ENCODE assay signal across 8 mouse cellular contexts in the genomic region with DNA sequence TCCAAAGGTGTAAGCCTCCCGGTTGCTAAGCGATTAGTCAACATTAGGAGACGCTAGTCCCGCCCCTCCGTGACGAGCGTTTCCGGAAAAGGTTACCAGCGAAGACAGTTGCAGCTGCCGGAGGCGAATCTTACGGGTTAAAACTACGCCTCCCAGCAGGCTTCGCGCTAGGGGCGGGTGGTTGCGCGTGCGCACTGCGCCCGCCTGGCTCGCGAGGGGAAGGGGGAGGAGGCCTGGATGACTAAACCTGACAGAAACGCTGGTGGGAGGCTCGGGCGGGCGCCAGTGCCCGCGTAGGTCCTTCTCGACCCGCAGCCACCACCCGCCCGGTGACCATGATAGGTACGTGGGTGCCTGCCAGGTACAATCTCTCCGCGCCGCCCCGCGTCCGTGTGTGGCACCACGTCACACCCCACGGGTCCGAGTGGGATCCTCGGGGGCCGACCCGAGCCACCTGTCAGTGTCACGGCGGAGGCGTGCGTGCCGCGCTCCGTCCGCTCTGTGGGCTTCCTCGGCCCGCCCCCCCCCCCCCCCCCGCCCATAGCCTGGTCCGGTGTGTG. TPM values are rescaled to one million over a fixed set of nuclear protein-coding genes. Genes with fewer than 3 reads are reported as not detected.
A peak's percentile ranks its signal among the peaks of the same experiment; 100 is the strongest.
DNase-seq lines count a peak whose midpoint lies in the region; ATAC-seq and TF ChIP-seq lines count a peak whose summit lies in the region.

Pacrg (minus strand) TSS at position 164 of the 560 bp plus-strand sequence.
Prkn (plus strand) TSS at position 237 of the 560 bp plus-strand sequence.

- H3K27me3 ChIP-seq in MEL (ENCODE audit: control insufficient read depth in 1 of 2, insufficient read depth in 2 of 2, low read length in 2 of 2): peaks cover 2% of the 10 kb centered on the region in 2 experiments; a peak in 2 of 4 replicates
- H3K27me3 ChIP-seq in cerebellum, adult 2 months (ENCODE audit: control insufficient read depth, insufficient read depth, low read length): no peaks in the 10 kb centered on the region
- H3K27me3 ChIP-seq in forebrain, postnatal 0 days (ENCODE audit: insufficient read depth, low read length): no peaks in the 10 kb centered on the region
- H3K27me3 ChIP-seq in lung, embryonic 15.5 days: no peaks in the 10 kb centered on the region

- peak within 1 kb of the TSS; percentile 79 for H3K9ac ChIP-seq in MEL (ENCODE audit: control insufficient read depth, low read depth, low read length, poor library complexity, severe bottlenecking)
- peak within 1 kb of the TSS; percentile 78 for H3K9ac ChIP-seq in forebrain, postnatal 0 days
- H3K9ac ChIP-seq in lung, embryonic 15.5 days: peak within 1 kb of the TSS; percentile 66

- H3K27ac ChIP-seq in MEL (ENCODE audit: control insufficient read depth, low read depth, low read length): 0 out of 2 replicates have a peak within 1 kb of the TSS, but pooled peaks have one; percentile 5
- peak within 1 kb of the TSS; percentile 91 for H3K27ac ChIP-seq in cerebellum, adult 2 months (ENCODE audit: insufficient read depth, low read length)
- peak within 1 kb of the TSS; percentile 85 for H3K27ac ChIP-seq in forebrain, postnatal 0 days (ENCODE audit: low read depth, low read length)
- H3K27ac ChIP-seq in lung, embryonic 15.5 days: no peak within 1 kb of the TSS

- peaks cover 1 to 6% of the 10 kb centered on the region in 2 experiments; a peak in 2 of 4 replicates for H3K4me1 ChIP-seq in MEL (ENCODE audit: control insufficient read depth in 1 of 2, insufficient read depth in 2 of 2, low read length in 2 of 2)
- peaks cover 2% of the 10 kb centered on the region; the same call in 1 of the 2 replicates for H3K4me1 ChIP-seq in cerebellum, adult 2 months (ENCODE audit: control insufficient read depth, insufficient read depth, low read length)
- no peaks in the 10 kb centered on the region; the same call in 1 of the 2 replicates for H3K4me1 ChIP-seq in forebrain, postnatal 0 days (ENCODE audit: insufficient read depth)
- peaks cover 4% of the 10 kb centered on the region; the same call in 1 of the 2 replicates for H3K4me1 ChIP-seq in lung, embryonic 15.5 days

- no peak for TF ChIP-seq RAD21 in MEL (IDR thresholded peaks at IDR 0.05; ENCODE audit: low read depth, low read length)

- WGBS in cerebellum, adult 2 months: under 1% methylated on average over 56 of the region's 58 CpGs
- under 1% methylated on average over 50 of the region's 58 CpGs for WGBS in forebrain, postnatal 0 days
- WGBS in lung, embryonic 15.5 days: under 1% methylated on average over 56 of the region's 58 CpGs

- TF ChIP-seq POLR2A in MEL (IDR thresholded peaks at IDR 0.05; ENCODE audit: control insufficient read depth in 1 of 2, insufficient read depth in 1 of 2, low read depth in 1 of 2, low read length in 2 of 2, poor library complexity in 1 of 2): peak; percentile 46 to 63
- peak; percentile 70; the same call in 1 of the 2 replicates for TF ChIP-seq POLR2A in cerebellum, adult 2 months (IDR thresholded peaks at IDR 0.05; ENCODE audit: borderline replicate concordance, insufficient read depth, low read length)

- DNase-seq in MEL (ENCODE audit: low read depth, low spot score): peak; percentile 98
- DNase-seq in cerebellum, adult 2 months: peak; percentile 98
- DNase-seq in forebrain, postnatal 0 days: peak; percentile 99
- DNase-seq in heart, postnatal 4 days: peak; percentile 98
- peak; percentile 97 to 98 for DNase-seq in layer of hippocampus, adult 8-10 months (ENCODE audit: low spot score in 2 of 2)
- DNase-seq in ovary, adult 18-20 months (ENCODE audit: low spot score): peak; percentile 96
- peak; percentile 98 for DNase-seq in thymus, postnatal 0 days (ENCODE audit: low spot score)

- ATAC-seq in forebrain, postnatal 0 days: peak; percentile 98
- peak; percentile 98 for ATAC-seq in lung, embryonic 15.5 days (ENCODE audit: borderline replicate concordance, extremely low read depth, low FRiP score, low TSS enrichment)

- no peaks in the 10 kb centered on the region; the same call in 1 of the 2 replicates for H3K79me2 ChIP-seq in MEL (ENCODE audit: control insufficient read depth, insufficient read depth, low read length, poor library complexity)

- no peak for TF ChIP-seq CTCF in MEL (IDR thresholded peaks at IDR 0.05 in 2 of 3, conservative IDR thresholded peaks at IDR 0.05 in 1 of 3; ENCODE audit: control insufficient read depth in 1 of 3, insufficient read depth in 1 of 3, low read depth in 2 of 3, low read length in 3 of 3, poor library complexity in 1 of 3, severe bottlenecking in 1 of 3)
- TF ChIP-seq CTCF in cerebellum, adult 2 months (IDR thresholded peaks at IDR 0.05; ENCODE audit: borderline replicate concordance, insufficient read depth, low read depth, low read length): no peak
- no peak for TF ChIP-seq CTCF in forebrain, postnatal 0 days (IDR thresholded peaks at IDR 0.05; ENCODE audit: low read depth)

- H3K4me2 ChIP-seq in forebrain, postnatal 0 days (ENCODE audit: low read depth): peak within 1 kb of the TSS; percentile 82
- H3K4me2 ChIP-seq in lung, embryonic 15.5 days: peak within 1 kb of the TSS; percentile 78

- no peaks in the 10 kb centered on the region for H3K9me3 ChIP-seq in MEL (replicated peaks; ENCODE audit: insufficient read depth, low read length)
- H3K9me3 ChIP-seq in forebrain, postnatal 0 days (ENCODE audit: low read length): no peaks in the 10 kb centered on the region
- no peaks in the 10 kb centered on the region for H3K9me3 ChIP-seq in lung, embryonic 15.5 days

- TF ChIP-seq EP300 in MEL (IDR thresholded peaks at IDR 0.05; ENCODE audit: low read depth in 1 of 2, low read length in 2 of 2): no peak

- H3K4me3 ChIP-seq in MEL (ENCODE audit: control insufficient read depth in 1 of 2, insufficient read depth in 1 of 2, low read depth in 2 of 2, low read length in 2 of 2): peak within 1 kb of the TSS; percentile 75 to 79
- H3K4me3 ChIP-seq in cerebellum, adult 2 months (replicated peaks; ENCODE audit: insufficient read depth, low read depth, low read length): peak within 1 kb of the TSS; percentile 80
- H3K4me3 ChIP-seq in forebrain, postnatal 0 days (ENCODE audit: low read depth, low read length): peak within 1 kb of the TSS; percentile 71
- peak within 1 kb of the TSS; percentile 67 for H3K4me3 ChIP-seq in lung, embryonic 15.5 days

- peaks cover 0 to 9% of the 10 kb centered on the region in 2 experiments; a peak in 1 of 4 replicates for H3K36me3 ChIP-seq in MEL (ENCODE audit: control insufficient read depth in 1 of 2, insufficient read depth in 2 of 2, low read length in 2 of 2)
- no peaks in the 10 kb centered on the region for H3K36me3 ChIP-seq in forebrain, postnatal 0 days (ENCODE audit: insufficient read depth)
- no peaks in the 10 kb centered on the region for H3K36me3 ChIP-seq in lung, embryonic 15.5 days

TF ChIP-seq in MEL, 35 proteins besides CTCF, POLR2A, EP300 and RAD21 (continues in another document):
- no peak for TF ChIP-seq MAFK (IDR thresholded peaks at IDR 0.05; ENCODE audit: borderline replicate concordance, low read depth, low read length)
- 0 out of 2 replicates have a peak, but pooled peaks have one; percentile 25 for TF ChIP-seq MAZ (IDR thresholded peaks at IDR 0.05; ENCODE audit: low read depth, low read length)
- no peak for TF ChIP-seq SMC3 (IDR thresholded peaks at IDR 0.05; ENCODE audit: low read depth, low read length)
- TF ChIP-seq POLR2AphosphoS2 (IDR thresholded peaks at IDR 0.05; ENCODE audit: low read length): no peak
- TF ChIP-seq ZMIZ1 (IDR thresholded peaks at IDR 0.05; ENCODE audit: low read depth, low read length): no peak
- TF ChIP-seq NELFE (IDR thresholded peaks at IDR 0.05; ENCODE audit: low read depth, low read length): peak; percentile 62
- TF ChIP-seq TAL1 (IDR thresholded peaks at IDR 0.05; ENCODE audit: low read length): no peak
- peak; percentile 43; the same call in 1 of the 2 replicates for TF ChIP-seq MXI1 (IDR thresholded peaks at IDR 0.05; ENCODE audit: low read depth, low read length)
- peak; percentile 99 for TF ChIP-seq HCFC1 (IDR thresholded peaks at IDR 0.05; ENCODE audit: low read depth, low read length)
- TF ChIP-seq CHD1 (IDR thresholded peaks at IDR 0.05; ENCODE audit: low read depth, low read length): no peak
- peak; percentile 97 for TF ChIP-seq NRF1 (IDR thresholded peaks at IDR 0.05; ENCODE audit: insufficient read depth, low read depth, low read length, poor library complexity, severe bottlenecking)
- no peak for TF ChIP-seq BHLHE40 (IDR thresholded peaks at IDR 0.05; ENCODE audit: borderline replicate concordance, low read depth, low read length)
- no peak for TF ChIP-seq ZKSCAN1 (IDR thresholded peaks at IDR 0.05; ENCODE audit: low read depth, low read length)
- TF ChIP-seq ELF1 (IDR thresholded peaks at IDR 0.05; ENCODE audit: low read depth, low read length): peak; percentile 86
- peak; percentile 86; the same call in 1 of the 2 replicates for TF ChIP-seq KAT2A (conservative IDR thresholded peaks at IDR 0.05; ENCODE audit: low read depth, low read length)
- TF ChIP-seq SIN3A (IDR thresholded peaks at IDR 0.05; ENCODE audit: low read length): peak; percentile 86

RNA-seq across cellular contexts. Expression of gene Pacrg, which starts in this region (rescaled TPM):
- total RNA-seq in MEL (2012; rRNA removed): not detected in 2 replicates
- not detected for polyA plus RNA-seq in MEL (2012; ENCODE audit: insufficient read depth in 1 of 2, insufficient read length in 2 of 2, low read depth in 1 of 2, low replicate concordance in 2 of 2, missing spikeins in 1 of 2)
- 17.4 TPM in 2 replicates for polyA plus RNA-seq in cerebellum, adult 2 months (2012; rRNA removed)
- total RNA-seq in forebrain, postnatal 0 days (2014; rRNA removed): 2.0 and 6.2 TPM in 2 replicates
- 12.6 and 20.7 TPM in 2 replicates for polyA plus RNA-seq in forebrain, postnatal 0 days (2015; fragmentation: Nextera tagmentation; extraction: Ambion mirVana)
- 1 to 10 TPM in 1 of 2 experiments, under 1 TPM in 1; 0.67 to 1.1 TPM for total RNA-seq in heart, postnatal 4 days (2021)
- 10 to 100 TPM; 20.0 to 28.8 (median 23.4) TPM for total RNA-seq in layer of hippocampus, adult 8-10 months (2022)
- polyA plus RNA-seq in lung, embryonic 15.5 days (2015; fragmentation: Nextera tagmentation; extraction: Ambion mirVana): 2.4 and 2.7 TPM in 2 replicates
- 0.91 and 1.1 TPM in 2 replicates for polyA plus RNA-seq in thymus, postnatal 0 days (2015; fragmentation: Nextera tagmentation; extraction: Ambion mirVana)

RNA-seq across cellular contexts. Expression of gene Prkn, which starts in this region (rescaled TPM):
- total RNA-seq in MEL (2012; rRNA removed): 0.39 and 0.72 TPM in 2 replicates
- under 1 TPM in 1 of 2 experiments, not detected in 1; 0.50 TPM for polyA plus RNA-seq in MEL (2012; ENCODE audit: insufficient read depth in 1 of 2, insufficient read length in 2 of 2, low read depth in 1 of 2, low replicate concordance in 2 of 2, missing spikeins in 1 of 2)
- 15.1 and 16.7 TPM in 2 replicates for polyA plus RNA-seq in cerebellum, adult 2 months (2012; rRNA removed)
- 6.8 and 8.0 TPM in 2 replicates for total RNA-seq in forebrain, postnatal 0 days (2014; rRNA removed)
- 5.8 and 6.2 TPM in 2 replicates for polyA plus RNA-seq in forebrain, postnatal 0 days (2015; fragmentation: Nextera tagmentation; extraction: Ambion mirVana)
- total RNA-seq in heart, postnatal 4 days (2021): 1 to 10 TPM; 4.8 to 5.1 TPM
- total RNA-seq in layer of hippocampus, adult 8-10 months (2022): 10 to 100 TPM; 18.5 to 25.7 (median 19.9) TPM
- 0.90 and 1.5 TPM in 2 replicates for polyA plus RNA-seq in lung, embryonic 15.5 days (2015; fragmentation: Nextera tagmentation; extraction: Ambion mirVana)
- 1.2 and 2.1 TPM in 2 replicates for polyA plus RNA-seq in thymus, postnatal 0 days (2015; fragmentation: Nextera tagmentation; extraction: Ambion mirVana)

Comparison
In these comparisons a context has a peak if more than half of its experiments do, and no peak if none do; other contexts are left out.
1. Peak in DNase-seq, H3K4me3 ChIP-seq, H3K27ac ChIP-seq and H3K9ac ChIP-seq in MEL; RNA of the genes that start here not detected or under 1 TPM.